Mouse (Mus musculus): ENCODE measurements around the gene Rtraf.
A peak's percentile ranks its signal among the peaks of the same experiment; 100 is the strongest.

Gene Rtraf

GRCm38 (mm10) chr14:19796541-19797304 is 26.9 kb downstream of the Rtraf start:
- no peak for DNase-seq

- DNase-seq, result no peak
These were observed 28.7 kb downstream of the Rtraf start for GRCm38 (mm10) chr14:19794881-19795280.

- DNase-seq, result no peak
These were observed 35.2 kb downstream of the Rtraf start for GRCm38 (mm10) chr14:19788443-19788842.

- DNase-seq, result no peak
These were observed 37.6 kb downstream of the Rtraf start for GRCm38 (mm10) chr14:19785797-19786588.

GRCm38 (mm10) chr14:19777945-19778344 is 45.7 kb downstream of the Rtraf start:
- DNase-seq, result no peak

- no peak for DNase-seq
These were observed 46.3 kb downstream of the Rtraf start for GRCm38 (mm10) chr14:19777365-19777764.

GRCm38 (mm10) chr14:19776890-19777289 is 46.7 kb downstream of the Rtraf start:
- DNase-seq, result peak; percentile 67

GRCm38 (mm10) chr14:19776179-19776578 is 47.4 kb downstream of the Rtraf start:
- DNase-seq, result no peak

GRCm38 (mm10) chr14:19775491-19775890 is 48.1 kb downstream of the Rtraf start:
- no peak for DNase-seq

GRCm38 (mm10) chr14:19774036-19774628 is 49.5 kb downstream of the Rtraf start:
- no peak for DNase-seq

- DNase-seq, result peak; percentile 32
These were observed 52.5 kb downstream of the Rtraf start for GRCm38 (mm10) chr14:19771173-19771572.

- DNase-seq, result no peak
These were observed 54.0 kb downstream of the Rtraf start for GRCm38 (mm10) chr14:19769441-19770200.

- no peak for DNase-seq
These were observed 55.0 kb downstream of the Rtraf start for GRCm38 (mm10) chr14:19768648-19769047.

- DNase-seq, result no peak
These were observed 57.3 kb downstream of the Rtraf start for GRCm38 (mm10) chr14:19766380-19766649.

- DNase-seq, result no peak
These were observed 57.9 kb downstream of the Rtraf start for GRCm38 (mm10) chr14:19765539-19766379.

- no peak for DNase-seq
These were observed 59.3 kb downstream of the Rtraf start for GRCm38 (mm10) chr14:19764331-19764730.

- no peak for DNase-seq
These were observed 60.1 kb downstream of the Rtraf start for GRCm38 (mm10) chr14:19763527-19763926.

- DNase-seq, result no peak
These were observed 61.6 kb downstream of the Rtraf start for GRCm38 (mm10) chr14:19762014-19762413.
